Comparison of ENCODE assay signal across 9 mouse cellular contexts in genomic region chr14:31564452-31565179, GRCm38 (mm10). TPM values are rescaled to one million over a fixed set of nuclear protein-coding genes. Genes with fewer than 3 reads are reported as not detected.
DNase-seq lines count a peak whose midpoint lies in the region; ATAC-seq lines count a peak whose summit lies in the region.
"Had no signal": no experiment of that assay in that cellular context is flagged by ENCODE, and none has a peak within 500 bp of the region (broad histone marks: within the 10 kb centered on the region; RNA-seq: fewer than 3 reads in every experiment).

No protein-coding gene starts in this region.

- peak overlapping the region; percentile 77 for H3K27ac ChIP-seq in heart, embryonic 12.5 days (ENCODE audit: poor library complexity, severe bottlenecking)
- H3K27ac ChIP-seq: liver, embryonic 15.5 days had no signal

- DNase-seq in ES-CJ7 (ENCODE audit: low read depth, low spot score), result peak; percentile 16
- DNase-seq in adrenal gland, postnatal 14 days, result peak; percentile 82
- peak; percentile 81 for DNase-seq in kidney, postnatal 14 days
- DNase-seq in retina, postnatal 1 day, result peak; percentile 30
- DNase-seq in spleen, postnatal 14 days (ENCODE audit: low spot score in 2 of 2), result no peak
- no peak for DNase-seq in cerebellum, adult 18-20 months
- DNase-seq in left cerebral cortex, adult 8-10 months (ENCODE audit: low spot score in 2 of 2), result no peak

- H3K9ac ChIP-seq in heart, embryonic 12.5 days, result no peak overlapping the region
- H3K9ac ChIP-seq: liver, embryonic 15.5 days had no signal

- 0 out of 2 replicates have a peak overlapping the region, but pooled peaks have one; percentile 5 for H3K4me2 ChIP-seq in heart, embryonic 12.5 days
- H3K4me2 ChIP-seq: liver, embryonic 15.5 days had no signal

- H3K9me3 ChIP-seq in heart, embryonic 12.5 days (replicated peaks), result no peaks in the 10 kb centered on the region
- H3K9me3 ChIP-seq: liver, embryonic 15.5 days had no signal

- H3K36me3 ChIP-seq in heart, embryonic 12.5 days, result no peaks in the 10 kb centered on the region
- H3K36me3 ChIP-seq: liver, embryonic 15.5 days had no signal

- 0 out of 2 replicates have a peak, but pooled peaks cover 5% of the 10 kb centered on the region for H3K27me3 ChIP-seq in heart, embryonic 12.5 days (replicated peaks)
- H3K27me3 ChIP-seq: liver, embryonic 15.5 days had no signal

- 6% methylated on average over 6 of the region's 6 CpGs for WGBS in heart, embryonic 12.5 days

- no peak for ATAC-seq in heart, embryonic 12.5 days (ENCODE audit: insufficient number of reproducible peaks, low FRiP score)

- H3K4me3 ChIP-seq in heart, embryonic 12.5 days, result no peak overlapping the region
- H3K4me3 ChIP-seq: liver, embryonic 15.5 days had no signal

- peaks cover 61% of the 10 kb centered on the region for H3K4me1 ChIP-seq in heart, embryonic 12.5 days (replicated peaks)

RNA-seq across cellular contexts. Expression of gene Colq, which starts 26.5 kb away (rescaled TPM):
- total RNA-seq in adrenal gland, postnatal 14 days (2021), result 0.15 and 1.3 TPM in 2 replicates
- polyA plus RNA-seq in heart, embryonic 12.5 days (2016; fragmentation: Nextera tagmentation; extraction: Ambion mirVana), result 7.6 and 7.7 TPM in 2 replicates
- total RNA-seq in left cerebral cortex, adult 8-10 months (2022), result 1 to 10 TPM in 2 of 4 experiments, under 1 TPM in 2; 0.82 to 1.6 (median 1.2) TPM

Comparison
In these comparisons a context has a peak if more than half of its experiments do, and no peak if none do; other contexts are left out.
1. DNase-seq: peak in ES-CJ7 (single experiment), adrenal gland, postnatal 14 days (single experiment), kidney, postnatal 14 days (single experiment) and retina, postnatal 1 day (single experiment); none in spleen, postnatal 14 days (0 of 2), cerebellum, adult 18-20 months (0 of 2) and left cerebral cortex, adult 8-10 months (0 of 2).